Mouse (Mus musculus) heart, adult 2 months (tissue): Measurements from ENCODE around the gene Slc7a11.

Source experiments
- CTCF ChIP-seq: fragments of 200-600 bp; IDR thresholded peaks from 2 replicates; pipeline ENCODE4 v1.8.1; 2022; ENCODE audit warnings: antibody characterized with exemption, mild to moderate bottlenecking, moderate library complexity
- POLR2A ChIP-seq: fragments of 200-500 bp; IDR thresholded peaks from 2 replicates; pipeline ENCODE4 v1.6.1; 2011; ENCODE audit warnings: mild to moderate bottlenecking, low read depth, low read length, control low read depth; ENCODE audit not compliant: insufficient read depth

DNA sequence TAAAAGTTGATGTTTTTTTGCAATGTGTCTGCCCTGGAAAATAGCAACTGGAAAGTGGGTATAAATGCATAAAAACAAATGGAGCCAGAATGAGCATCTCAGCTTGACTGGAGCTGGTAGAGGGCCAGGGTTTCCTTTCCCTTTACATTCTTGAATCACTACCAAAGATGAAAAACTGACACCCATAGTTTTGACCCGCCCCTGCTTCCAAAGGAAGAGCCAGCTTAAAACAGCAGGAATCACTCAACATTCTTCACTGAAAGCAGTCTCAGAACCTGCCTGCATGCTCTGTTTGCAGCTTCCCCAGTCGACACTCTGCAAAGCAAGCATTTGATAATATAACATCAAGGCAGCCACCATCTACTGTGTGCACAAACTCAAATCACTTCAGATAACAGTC is 496.6 kb downstream of the Slc7a11 start:
- TF ChIP-seq CTCF (no peak), POLR2A (no peak)
